Mouse (Mus musculus): ENCODE results near the gene Oas3.

GRCm38 (mm10) chr5:120811951-120812819 is 34.7 kb upstream of the Oas3 start, which contains the start of gene Oas1c:
- TF ChIP-seq POLR2A (IDR thresholded peaks at IDR 0.05; ENCODE audit: insufficient read depth, low read length): peak; percentile 51
- no peak for TF ChIP-seq EP300 (IDR thresholded peaks at IDR 0.05; ENCODE audit: insufficient read depth, low read depth, low read length)
- no peak for TF ChIP-seq CTCF (IDR thresholded peaks at IDR 0.05; ENCODE audit: low read depth, low read length)
